Mouse (Mus musculus) mouse embryonic stem cell (cell line): ENCODE data around the gene Clic4.

Experiments
- in situ Hi-C, 2 experiments: fragments of 300-500 bp; cut with MboI; formaldehyde crosslinking; loops; 1 replicate in 1 of 2; 3 replicates in 1 of 2; pipeline ENCODE4 v1.14.3; 2019 to 2020; ENCODE audit warnings: low sequenced_read_pairs in 2 of 2, low pct_unique_long_range_greater_than_20kb in 1 of 2, mixed read lengths in 1 of 2; ENCODE audit not compliant: unreplicated experiment in 1 of 2

Gene Clic4

GRCm38 (mm10) chr4:135177568-135177967 is 95.0 kb downstream of the Clic4 start:
- in situ Hi-C loops = no loop called here

GRCm38 (mm10) chr4:135175406-135176120 is 97.1 kb downstream of the Clic4 start:
- in situ Hi-C loops = no loop called here

- in situ Hi-C loops = no loop called here
Observed at GRCm38 (mm10) chr4:135171304-135171875, 101.2 kb downstream of the Clic4 start.

- in situ Hi-C loops = no loop called here
Observed at GRCm38 (mm10) chr4:135169501-135169900, 103.1 kb downstream of the Clic4 start.

GRCm38 (mm10) chr4:135169096-135169495 is 103.5 kb downstream of the Clic4 start:
- in situ Hi-C loops = no loop called here

- in situ Hi-C loops = no loop called here
Observed at GRCm38 (mm10) chr4:135167816-135168527, 104.6 kb downstream of the Clic4 start.

- in situ Hi-C loops = no loop called here
Observed at GRCm38 (mm10) chr4:135166413-135167225, 106.0 kb downstream of the Clic4 start.

- in situ Hi-C loops = no loop called here
Observed at GRCm38 (mm10) chr4:135165761-135166160, 106.9 kb downstream of the Clic4 start.
